Mouse (Mus musculus) ES-E14 (cell line): ENCODE results near the gene Fbxl17.

Experiments
- HCFC1 ChIP-seq: IDR thresholded peaks from 2 replicates; pipeline ENCODE4 v1.6.1; 2012; ENCODE audit warnings: low read length, inconsistent platforms, borderline replicate concordance; ENCODE audit not compliant: insufficient read depth
- MAFK ChIP-seq: IDR thresholded peaks from 2 replicates; pipeline ENCODE4 v1.6.1; 2014; ENCODE audit warnings: mild to moderate bottlenecking, low read depth, low read length, inconsistent platforms; ENCODE audit not compliant: insufficient read depth
- ZC3H11A ChIP-seq: IDR thresholded peaks from 2 replicates; pipeline ENCODE4 v1.6.1; 2012; ENCODE audit warnings: low read depth, mild to moderate bottlenecking, inconsistent platforms, low read length, borderline replicate concordance
- ZNF384 ChIP-seq: IDR thresholded peaks from 2 replicates; pipeline ENCODE4 v1.6.1; 2012; ENCODE audit warnings: low read depth, low read length, inconsistent platforms

GRCm38 (mm10) chr17:63090112-63090511, 409.7 kb downstream of the Fbxl17 start:
- TF ChIP-seq ZC3H11A (no peak), MAFK (no peak), ZNF384 (no peak), HCFC1 (no peak)
